Mouse (Mus musculus): ENCODE data around the gene Gtf3c5.

GRCm38 (mm10) chr2:28576815-28577214, 6.7 kb downstream of the Gtf3c5 start:
- TF ChIP-seq CTCF (IDR thresholded peaks at IDR 0.05; ENCODE audit: low read depth, low read length): no peak
- TF ChIP-seq POLR2A (IDR thresholded peaks at IDR 0.05; ENCODE audit: extremely low read depth, insufficient read depth, low read length): no peak
